Mouse (Mus musculus) forebrain, embryonic 11.5 days (tissue): ENCODE measurements around the gene Phf5a. TPM values are rescaled to one million over a fixed set of nuclear protein-coding genes. Genes with fewer than 3 reads are reported as not detected.
"Not testable (repeated sequence)": the region's sequence is repeated elsewhere in the genome, so short reads cannot be mapped to it uniquely, and the experiment has no call there.

Experiments used
- ATAC-seq: fragments of 200-750 bp; cut with Nextera tagmentation; replicated peaks from 2 replicates; pipeline ENCODE4 v1.8.0; 2017; ENCODE audit warnings: moderate TSS enrichment; ENCODE audit not compliant: low FRiP score
- DNase-seq: peaks from one replicate; pipeline ENCODE4 v3.0.0-alpha.2; 2017; ENCODE audit warnings: low spot score
- H3K27ac ChIP-seq: fragments of 300-500 bp; sonication (generic); 2 replicates; pipeline ENCODE4 v1.5.1; 2014; ENCODE audit warnings: low read depth, low read length
- H3K27me3 ChIP-seq: fragments of 300-500 bp; sonication (generic); 2 replicates; pipeline ENCODE4 v1.6.1; 2014; ENCODE audit warnings: mild to moderate bottlenecking, low read length, mixed read lengths; ENCODE audit not compliant: control insufficient read depth, insufficient read depth
- H3K36me3 ChIP-seq: fragments of 300-500 bp; sonication (generic); 2 replicates; pipeline ENCODE4 v1.6.1; 2014; ENCODE audit warnings: mild to moderate bottlenecking, low read length, moderate library complexity, mixed read lengths; ENCODE audit not compliant: control insufficient read depth, insufficient read depth
- H3K4me1 ChIP-seq: fragments of 300-500 bp; sonication (generic); replicated peaks from 2 replicates; pipeline ENCODE4 v1.6.1; 2014; ENCODE audit warnings: low read length, mixed read lengths; ENCODE audit not compliant: control insufficient read depth, insufficient read depth
- H3K4me2 ChIP-seq: fragments of 300-500 bp; sonication (generic); 2 replicates; pipeline ENCODE4 v1.6.1; 2014; ENCODE audit warnings: low read depth, mild to moderate bottlenecking, low read length, moderate library complexity, mixed read lengths; ENCODE audit not compliant: severe bottlenecking
- H3K4me3 ChIP-seq: fragments of 300-500 bp; sonication (generic); 2 replicates; pipeline ENCODE4 v1.5.1; 2014; ENCODE audit warnings: low read depth, low read length
- H3K9ac ChIP-seq: fragments of 300-500 bp; sonication (generic); 2 replicates; pipeline ENCODE4 v1.6.1; 2014; ENCODE audit warnings: low read length
- H3K9me3 ChIP-seq: fragments of 300-500 bp; sonication (generic); 2 replicates; pipeline ENCODE4 v1.6.1; 2016; ENCODE audit warnings: low read length, mixed read lengths; ENCODE audit not compliant: control insufficient read depth
- WGBS: fragments of 180-500 bp; shearing (Covaris S2); extraction: QIAGEN DNeasy Blood & Tissue Kit; methylation state at CpG from one replicate; pipeline ENCODE4 v1.1.7; 2014; 5-methylcytosine and 5-hydroxymethylcytosine counted together
- polyA plus RNA-seq: library from polyadenylated mRNA; unstranded; fragments of >200 nt; fragmentation: Nextera tagmentation; extraction: Ambion mirVana; gene quantifications from 2 replicates; pipeline ENCODE4 v1.2.1, GENCODE M21; 2014

Phf5a gene
- polyA plus RNA-seq, 1 experiment from 2014 or later: 186 TPM

- H3K27ac ChIP-seq: no peak overlapping the region
- peaks cover 19% of the 10 kb centered on the region for H3K36me3 ChIP-seq
- no peak for ATAC-seq
- no peak overlapping the region for H3K9ac ChIP-seq
- DNase-seq: no peak
- no peaks in the 10 kb centered on the region for H3K4me1 ChIP-seq
- no peaks in the 10 kb centered on the region for H3K9me3 ChIP-seq
- no peaks in the 10 kb centered on the region for H3K27me3 ChIP-seq
- WGBS: 85% methylated on average over 2 of the region's 2 CpGs
- H3K4me2 ChIP-seq: no peak overlapping the region
- no peak overlapping the region for H3K4me3 ChIP-seq
Observed at GRCm38 (mm10) chr15:81912498-81912897, 40.8 kb upstream of the Phf5a start.

- H3K4me1 ChIP-seq, DNase-seq, H3K4me2 ChIP-seq, H3K27me3 ChIP-seq, H3K9ac ChIP-seq, H3K9me3 ChIP-seq, H3K27ac ChIP-seq, H3K4me3 ChIP-seq, ATAC-seq: not testable (repeated sequence)
- WGBS: 92% methylated on average over 4 of the region's 4 CpGs
- H3K36me3 ChIP-seq: peaks cover 19% of the 10 kb centered on the region
Observed at GRCm38 (mm10) chr15:81908767-81909166, 37.1 kb upstream of the Phf5a start.

- no peak overlapping the region for H3K4me2 ChIP-seq
- no peak overlapping the region for H3K9ac ChIP-seq
- H3K4me1 ChIP-seq: no peaks in the 10 kb centered on the region
- H3K9me3 ChIP-seq: no peaks in the 10 kb centered on the region
- no peak overlapping the region for H3K27ac ChIP-seq
- no peak overlapping the region for H3K4me3 ChIP-seq
- ATAC-seq (no peak), DNase-seq (no peak)
- whole genome bisulfite sequencing: 92% methylated on average over 8 of the region's 8 CpGs
- no peaks in the 10 kb centered on the region for H3K27me3 ChIP-seq
- peaks cover 16% of the 10 kb centered on the region for H3K36me3 ChIP-seq
Observed at GRCm38 (mm10) chr15:81907953-81908352, 36.2 kb upstream of the Phf5a start.

GRCm38 (mm10) chr15:81904939-81905338 is 33.2 kb upstream of the Phf5a start:
- Histone ChIP-seq H3K4me1 (no peaks in the 10 kb centered on the region), H3K4me2 (no peak overlapping the region), H3K9ac (no peak overlapping the region), H3K9me3 (no peaks in the 10 kb centered on the region), H3K27me3 (no peaks in the 10 kb centered on the region), H3K4me3 (no peak overlapping the region), H3K27ac (no peak overlapping the region), H3K36me3 (peaks cover 14% of the 10 kb centered on the region)
- DNase-seq (peak; percentile 81), ATAC-seq (no peak)
- WGBS: 32% methylated on average over 2 of the region's 2 CpGs

DNA sequence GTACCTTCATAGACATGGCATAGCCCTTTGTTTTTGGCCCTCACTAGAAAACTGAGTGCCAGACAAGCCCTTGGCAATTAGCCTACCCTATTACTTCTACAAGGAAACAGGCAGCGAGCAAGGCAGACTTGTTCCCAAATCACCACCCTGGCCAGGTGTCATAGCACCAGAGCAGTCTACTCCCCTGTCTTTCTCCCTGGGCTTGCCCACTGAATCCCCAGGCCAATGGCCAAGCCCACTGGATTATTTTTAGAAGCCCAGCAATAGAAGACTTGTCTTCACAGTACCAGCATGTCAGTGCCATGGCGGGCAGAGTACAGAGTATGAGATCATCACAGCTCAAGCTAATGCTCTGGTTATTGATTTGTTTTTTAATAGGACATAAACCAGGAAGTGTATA is 27.0 kb upstream of the Phf5a start:
- no peaks in the 10 kb centered on the region for H3K4me1 ChIP-seq
- no peak overlapping the region for H3K9ac ChIP-seq
- DNase-seq (no peak), ATAC-seq (no peak)
- no peaks in the 10 kb centered on the region for H3K9me3 ChIP-seq
- peaks cover 5% of the 10 kb centered on the region; the same call in 1 of the 2 replicates for H3K36me3 ChIP-seq
- 90% methylated on average over 2 of the region's 2 CpGs for WGBS
- H3K4me2 ChIP-seq: no peak overlapping the region
- H3K4me3 ChIP-seq: no peak overlapping the region
- no peak overlapping the region for H3K27ac ChIP-seq
- H3K27me3 ChIP-seq: no peaks in the 10 kb centered on the region

- Histone ChIP-seq H3K4me2 (no peak overlapping the region), H3K4me3 (no peak overlapping the region), H3K4me1 (no peaks in the 10 kb centered on the region), H3K9ac (no peak overlapping the region), H3K36me3 (peaks cover 5% of the 10 kb centered on the region; the same call in 1 of the 2 replicates), H3K9me3 (no peaks in the 10 kb centered on the region), H3K27ac (no peak overlapping the region), H3K27me3 (no peaks in the 10 kb centered on the region)
- DNase-seq (no peak), ATAC-seq (no peak)
- 92% methylated on average over 5 of the region's 5 CpGs for WGBS
Observed at GRCm38 (mm10) chr15:81897607-81898285, 26.0 kb upstream of the Phf5a start.

GRCm38 (mm10) chr15:81896407-81896806 is 24.7 kb upstream of the Phf5a start:
- DNase-seq: no peak
- H3K27ac ChIP-seq: no peak overlapping the region
- H3K27me3 ChIP-seq: no peaks in the 10 kb centered on the region
- peaks cover 5% of the 10 kb centered on the region; the same call in 1 of the 2 replicates for H3K36me3 ChIP-seq
- H3K9ac ChIP-seq: no peak overlapping the region
- 98% methylated on average over 2 of the region's 2 CpGs for WGBS
- no peak for ATAC-seq
- H3K4me3 ChIP-seq: no peak overlapping the region
- H3K4me2 ChIP-seq: no peak overlapping the region
- no peaks in the 10 kb centered on the region for H3K9me3 ChIP-seq
- H3K4me1 ChIP-seq: no peaks in the 10 kb centered on the region

DNA sequence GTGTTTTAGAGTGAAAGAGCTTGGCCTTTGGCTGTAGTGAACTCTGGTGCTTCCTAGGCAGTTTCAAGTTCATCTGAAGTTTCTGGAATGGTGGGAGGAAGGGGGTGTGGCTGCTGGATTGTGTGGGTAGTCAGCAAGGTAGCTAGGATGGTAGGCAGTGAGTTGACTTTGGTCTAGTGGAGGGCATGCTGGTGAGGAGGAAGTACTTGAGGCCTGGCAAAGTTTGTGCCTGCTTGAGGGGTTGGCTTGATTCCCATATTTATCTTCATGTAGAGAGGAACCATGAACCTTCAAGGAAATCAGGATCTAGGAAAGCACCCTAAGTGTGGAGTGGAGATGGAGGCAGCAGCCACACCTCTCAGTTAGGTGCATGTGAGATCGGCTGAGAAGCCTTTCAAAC is 22.3 kb upstream of the Phf5a start:
- Histone ChIP-seq H3K4me3 (no peak overlapping the region), H3K4me2 (no peak overlapping the region), H3K27ac (no peak overlapping the region), H3K9ac (no peak overlapping the region), H3K36me3 (peaks cover 3% of the 10 kb centered on the region; the same call in 1 of the 2 replicates), H3K27me3 (no peaks in the 10 kb centered on the region), H3K9me3 (no peaks in the 10 kb centered on the region), H3K4me1 (no peaks in the 10 kb centered on the region)
- 75% methylated on average over 1 of the region's 1 CpGs for WGBS
- no peak for DNase-seq
- no peak for ATAC-seq
